Mouse (Mus musculus) CH12.LX (cell line): ENCODE data around the gene Elovl5.

Experiments used
- CHD1 ChIP-seq: IDR thresholded peaks from 2 replicates; pipeline ENCODE4 v1.6.1; 2012; ENCODE audit warnings: low read depth, low read length, improper control_type of control experiment, inconsistent platforms
- CTCF ChIP-seq, 2 experiments: IDR thresholded peaks in 1 of 2; conservative IDR thresholded peaks in 1 of 2; 2 replicates each; pipeline ENCODE4 v1.5.1; 2011 to 2012; ENCODE audit warnings: low read depth in 2 of 2, low read length in 2 of 2, improper control_type of control experiment in 1 of 2, inconsistent platforms in 1 of 2, mild to moderate bottlenecking in 1 of 2, moderate library complexity in 1 of 2
- MAX ChIP-seq: IDR thresholded peaks from 2 replicates; pipeline ENCODE4 v1.6.1; 2011; ENCODE audit warnings: low read length, improper control_type of control experiment
- POLR2A ChIP-seq: IDR thresholded peaks from 2 replicates; pipeline ENCODE4 v1.6.1; 2011; ENCODE audit warnings: low read depth, mild to moderate bottlenecking, improper control_type of control experiment, low read length

DNA sequence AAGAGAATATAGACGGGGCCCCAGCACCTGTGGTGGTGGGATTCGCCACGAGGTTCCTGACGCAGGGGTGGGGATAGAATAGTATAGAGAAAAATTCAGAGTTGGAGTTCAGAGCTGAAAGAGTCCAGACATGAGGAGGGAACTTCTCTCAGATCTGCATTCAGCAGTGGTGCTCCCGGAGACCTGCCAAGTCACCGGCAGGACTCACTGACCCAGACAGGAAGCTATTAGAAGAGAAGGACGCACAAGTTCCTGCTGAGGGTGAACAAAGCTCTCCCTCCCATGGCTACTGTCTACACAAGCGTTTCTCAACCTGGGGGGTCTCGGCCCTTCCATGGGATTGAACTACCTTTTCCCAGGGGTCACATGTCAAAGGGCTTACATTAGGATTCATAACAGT, 78.1 kb downstream of the Elovl5 start:
- TF ChIP-seq CTCF (conservative IDR thresholded peaks at IDR 0.05 in 1 of 2, IDR thresholded peaks at IDR 0.05 in 1 of 2; ENCODE audit: low read depth in 2 of 2, low read length in 2 of 2) (no peak), CHD1 (no peak), MAX (no peak), POLR2A (no peak)
